Mouse (Mus musculus): ENCODE data around the gene Pde10a.

- no peak for TF ChIP-seq CTCF (conservative IDR thresholded peaks at IDR 0.05; ENCODE audit: insufficient read depth, insufficient read length, low read depth, low read length)
- no peak for TF ChIP-seq POLR2A (IDR thresholded peaks at IDR 0.05; ENCODE audit: low read depth, low read length)
Measured at GRCm38 (mm10) chr17:8708006-8708405, 182.8 kb downstream of the Pde10a start.
